Mouse (Mus musculus) C2C12 (cell line): ENCODE data around the gene Slc39a11.

Experiments
- CTCF ChIP-seq: IDR thresholded peaks from one replicate; pipeline ENCODE4 v1.5.1; 2011; ENCODE audit not compliant: control insufficient read depth, insufficient read depth, insufficient read length
- FOSL1 ChIP-seq: IDR thresholded peaks from one replicate; pipeline ENCODE4 v1.8.0; 2011; ENCODE audit warnings: mild to moderate bottlenecking, low read length; ENCODE audit not compliant: poor library complexity, insufficient read depth, severe bottlenecking
- MAX ChIP-seq: IDR thresholded peaks from one replicate; pipeline ENCODE4 v1.6.1; 2011; ENCODE audit warnings: mild to moderate bottlenecking, control low read depth
- USF1 ChIP-seq: IDR thresholded peaks from one replicate; pipeline ENCODE4 v1.6.1; 2011; ENCODE audit warnings: low read depth, mild to moderate bottlenecking, control low read depth, moderate library complexity

GRCm38 (mm10) chr11:113556142-113556541, 93.7 kb downstream of the Slc39a11 start:
- TF ChIP-seq USF1 (no peak), CTCF (no peak), MAX (no peak), FOSL1 (no peak)
